Mouse (Mus musculus): Measurements from ENCODE around the gene Copg2. TPM values are rescaled to one million over a fixed set of nuclear protein-coding genes. Genes with fewer than 3 reads are reported as not detected.

Gene Copg2
- 27.9 and 29.5 TPM in 2 replicates for polyA plus RNA-seq (2014; fragmentation: Nextera tagmentation; extraction: Ambion mirVana)

DNA sequence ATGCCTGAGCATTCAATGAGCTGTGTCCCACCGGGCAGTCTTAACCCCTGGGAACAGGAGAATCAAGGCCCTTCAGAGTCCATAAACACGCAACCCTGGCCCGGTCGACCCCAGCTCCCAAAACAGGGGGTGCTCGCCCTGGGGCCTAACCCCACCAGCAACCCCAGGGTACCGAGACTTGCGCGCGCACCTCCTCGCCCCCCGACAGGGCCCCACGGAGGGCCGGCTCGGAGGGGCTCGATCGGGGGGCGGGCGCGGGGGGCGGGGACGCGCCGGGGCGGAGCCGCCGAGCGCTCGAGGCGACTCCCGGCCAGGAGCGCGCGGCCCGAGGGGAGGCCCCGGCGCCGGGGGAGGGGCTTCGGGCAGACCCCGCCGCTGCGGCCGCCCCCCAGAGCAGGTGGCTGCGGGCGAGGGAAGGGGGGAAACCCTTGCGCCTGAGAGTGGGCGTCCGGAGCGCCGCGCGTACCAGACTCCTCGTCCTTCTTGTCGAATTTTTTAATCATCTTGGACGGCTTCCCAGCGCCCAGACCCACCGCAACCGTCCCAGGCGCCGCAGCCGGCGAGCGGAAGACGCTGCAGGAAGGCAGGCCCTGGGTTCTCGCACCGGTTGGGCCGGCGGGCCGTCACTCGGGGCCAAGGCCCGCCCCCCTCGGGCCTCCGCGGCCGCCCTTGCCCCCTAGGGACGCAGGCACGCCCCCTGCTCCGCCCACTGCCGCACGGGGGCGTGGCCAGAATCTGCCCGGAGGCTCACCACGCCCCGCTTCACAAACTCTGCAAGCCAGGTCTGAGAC lies at the start of gene Copg2:
Copg2 (minus strand) TSS at position 600 of the 791 bp plus-strand sequence.
- TF ChIP-seq CTCF (IDR thresholded peaks at IDR 0.05; ENCODE audit: low read depth): 0 out of 2 replicates have a peak, but pooled peaks have one; percentile 7
- 0 out of 2 replicates have a peak, but pooled peaks cover 3% of the 10 kb centered on the region for H3K4me1 ChIP-seq (ENCODE audit: insufficient read depth)
- ATAC-seq (ENCODE audit: insufficient read depth) (peak; percentile 99), DNase-seq (peak; percentile 99)
- peak within 1 kb of the TSS; percentile 68 for H3K9ac ChIP-seq
- WGBS: under 1% methylated on average over 80 of the region's 83 CpGs
- H3K9me3 ChIP-seq (ENCODE audit: low read depth, low read length): no peaks in the 10 kb centered on the region
- no peaks in the 10 kb centered on the region for H3K27me3 ChIP-seq (ENCODE audit: insufficient read depth, low read length)
- peak within 1 kb of the TSS; percentile 64 for H3K4me2 ChIP-seq
- peak within 1 kb of the TSS; percentile 68 for H3K4me3 ChIP-seq (ENCODE audit: low read depth, low read length)
- peak within 1 kb of the TSS; percentile 95 for H3K27ac ChIP-seq (ENCODE audit: low read depth)
- no peaks in the 10 kb centered on the region for H3K36me3 ChIP-seq (ENCODE audit: insufficient read depth)

DNA sequence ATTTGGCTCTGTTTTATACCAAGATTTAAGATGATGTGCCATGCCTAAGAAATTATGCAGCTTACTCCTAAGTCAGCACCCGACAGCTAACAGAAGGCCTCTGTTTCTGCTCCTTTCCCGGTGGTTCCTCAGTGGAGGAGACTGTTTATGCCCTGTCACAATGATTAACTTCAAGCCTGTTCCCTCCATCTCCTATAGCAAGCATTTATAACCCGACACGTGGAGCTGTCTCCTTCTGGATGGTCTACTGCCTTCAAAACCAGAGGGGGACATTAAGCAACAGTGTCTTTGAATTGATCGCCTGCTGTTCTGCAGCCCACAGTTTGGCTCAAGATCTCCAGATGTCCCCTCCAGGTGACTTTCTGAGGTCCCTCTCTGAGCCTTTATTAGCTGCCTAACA lies 42.7 kb upstream of the Copg2 start:
- H3K4me1 ChIP-seq (ENCODE audit: insufficient read depth): no peaks in the 10 kb centered on the region
- H3K27me3 ChIP-seq (ENCODE audit: insufficient read depth, low read length): no peaks in the 10 kb centered on the region
- H3K9me3 ChIP-seq (ENCODE audit: low read depth, low read length): no peaks in the 10 kb centered on the region
- H3K4me3 ChIP-seq (ENCODE audit: low read depth, low read length): no peak overlapping the region
- H3K9ac ChIP-seq: no peak overlapping the region
- WGBS: 44% methylated on average over 5 of the region's 5 CpGs
- no peak for ATAC-seq (ENCODE audit: insufficient read depth)
- no peaks in the 10 kb centered on the region for H3K36me3 ChIP-seq (ENCODE audit: insufficient read depth)
- H3K4me2 ChIP-seq: no peak overlapping the region
- no peak for DNase-seq
- no peak for TF ChIP-seq CTCF (IDR thresholded peaks at IDR 0.05; ENCODE audit: low read depth)
- H3K27ac ChIP-seq (ENCODE audit: low read depth): no peak overlapping the region

DNA sequence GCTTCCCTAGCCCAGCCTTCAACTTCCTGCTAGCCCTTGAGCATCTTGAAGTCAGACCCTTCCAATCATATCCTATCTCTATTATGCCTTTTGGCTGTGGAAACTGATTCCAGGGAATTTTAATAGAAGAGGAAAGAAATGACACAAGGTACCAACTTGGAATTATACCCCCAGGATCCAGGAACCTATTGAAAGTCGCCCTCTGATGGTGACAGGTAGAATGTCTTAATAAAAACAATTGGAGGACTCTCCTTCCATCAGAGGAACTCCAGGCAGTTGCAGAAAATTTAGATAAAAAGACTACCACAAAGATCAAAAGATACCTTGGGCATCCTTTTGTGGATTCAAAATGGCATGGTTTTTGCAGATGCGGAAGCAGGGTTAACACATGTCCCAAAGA lies 26.2 kb upstream of the Copg2 start:
- WGBS: 43% methylated on average over 2 of the region's 2 CpGs
- DNase-seq (peak; percentile 46), ATAC-seq (ENCODE audit: insufficient read depth) (no peak)
- Histone ChIP-seq H3K4me2 (no peak overlapping the region), H3K27ac (ENCODE audit: low read depth) (no peak overlapping the region), H3K4me3 (ENCODE audit: low read depth, low read length) (no peak overlapping the region), H3K27me3 (ENCODE audit: insufficient read depth, low read length) (no peaks in the 10 kb centered on the region), H3K9me3 (ENCODE audit: low read depth, low read length) (no peaks in the 10 kb centered on the region), H3K36me3 (ENCODE audit: insufficient read depth) (no peaks in the 10 kb centered on the region), H3K4me1 (ENCODE audit: insufficient read depth) (no peaks in the 10 kb centered on the region), H3K9ac (no peak overlapping the region)
- peak; percentile 41 for TF ChIP-seq CTCF (IDR thresholded peaks at IDR 0.05; ENCODE audit: low read depth)

DNA sequence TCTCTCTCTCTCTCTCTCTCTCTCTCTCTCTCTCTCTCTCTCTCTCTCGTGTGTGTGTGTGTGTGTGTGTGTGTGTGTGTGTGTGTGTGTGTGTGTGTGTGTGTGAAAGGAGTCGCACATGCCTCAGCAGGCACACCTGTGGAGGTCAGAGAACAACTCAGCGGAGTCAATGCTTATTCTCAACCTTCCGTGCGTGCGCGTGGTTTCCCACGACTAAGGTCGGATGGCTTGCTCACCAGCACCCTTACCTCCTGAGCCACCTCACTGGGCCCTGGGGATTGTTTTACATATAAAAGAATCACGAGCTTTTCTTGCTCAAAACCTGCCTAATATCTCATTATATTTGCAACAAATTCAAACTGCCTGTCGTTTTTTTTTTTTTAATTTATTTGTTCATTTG lies 25.2 kb upstream of the Copg2 start:
- no peaks in the 10 kb centered on the region for H3K36me3 ChIP-seq (ENCODE audit: insufficient read depth)
- H3K27ac ChIP-seq (ENCODE audit: low read depth): no peak overlapping the region
- H3K9ac ChIP-seq: no peak overlapping the region
- ATAC-seq (ENCODE audit: insufficient read depth) (no peak), DNase-seq (no peak)
- WGBS: 49% methylated on average over 11 of the region's 11 CpGs
- no peaks in the 10 kb centered on the region for H3K27me3 ChIP-seq (ENCODE audit: insufficient read depth, low read length)
- H3K4me2 ChIP-seq: peak overlapping the region; percentile 50
- no peak for TF ChIP-seq CTCF (IDR thresholded peaks at IDR 0.05; ENCODE audit: low read depth)
- H3K4me3 ChIP-seq (ENCODE audit: low read depth, low read length): no peak overlapping the region
- H3K4me1 ChIP-seq (ENCODE audit: insufficient read depth): no peaks in the 10 kb centered on the region
- no peaks in the 10 kb centered on the region for H3K9me3 ChIP-seq (ENCODE audit: low read depth, low read length)

DNA sequence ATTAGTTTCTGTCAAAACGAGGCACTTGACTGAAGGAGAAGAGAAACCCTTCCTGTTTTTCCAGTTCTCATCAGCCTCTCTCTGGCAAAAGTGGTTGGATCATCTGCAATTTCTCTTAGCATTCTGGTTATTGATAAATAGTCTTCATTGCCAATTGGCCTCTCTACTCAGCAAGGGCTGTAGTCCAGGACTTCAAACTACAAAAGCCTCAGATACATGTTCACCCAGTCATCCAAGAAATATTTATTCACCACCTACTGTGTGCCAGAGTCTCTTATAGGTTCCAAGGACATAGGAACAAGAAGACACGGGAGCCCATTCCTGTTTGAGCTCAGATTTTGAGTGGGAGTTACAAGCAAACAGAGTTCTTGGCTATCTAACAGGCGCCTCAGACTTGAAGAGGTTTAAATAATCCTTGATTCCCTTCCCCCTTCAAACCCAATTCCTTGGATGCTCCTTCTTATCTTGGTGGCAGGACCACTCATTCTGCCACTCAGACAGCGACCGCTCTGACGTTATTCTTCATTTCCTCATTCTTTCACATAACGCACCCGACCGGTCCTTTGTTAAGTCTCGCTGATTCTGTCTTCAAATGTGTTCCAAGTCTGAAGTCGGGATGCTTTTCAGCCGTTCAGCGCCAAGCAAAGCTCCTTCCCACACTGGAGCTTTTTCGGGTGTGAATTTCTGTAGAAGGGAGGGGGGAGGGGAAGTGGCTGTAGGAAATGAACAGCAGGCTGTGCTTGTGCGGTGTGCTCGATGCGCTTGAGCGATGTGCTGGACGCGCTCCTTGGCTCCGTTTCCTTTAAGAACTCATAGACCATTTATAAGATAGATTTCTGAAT lies 24.5 kb upstream of the Copg2 start:
- DNase-seq: peak; percentile 58
- H3K4me3 ChIP-seq (ENCODE audit: low read depth, low read length): peak overlapping the region; percentile 3; the same call in 1 of the 2 replicates
- 27% methylated on average over 21 of the region's 21 CpGs for WGBS

DNA sequence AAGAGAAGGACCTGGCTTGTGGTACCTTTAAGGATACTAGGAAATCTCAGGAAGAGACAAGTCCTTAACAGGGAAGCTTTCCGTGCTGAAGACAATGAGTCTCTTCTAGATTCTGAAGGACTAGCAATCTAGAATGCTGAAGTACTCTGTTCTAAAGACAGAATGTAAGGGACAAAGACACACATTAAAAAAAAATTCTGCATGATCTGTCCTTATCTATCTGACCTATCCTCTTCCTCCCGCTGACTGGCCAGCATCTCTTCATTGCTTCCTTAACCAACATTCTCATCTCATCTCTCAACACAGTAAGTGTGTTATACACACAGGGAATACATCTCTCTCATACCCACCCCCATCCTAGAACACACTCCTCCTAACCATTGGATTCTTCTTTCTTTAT lies 18.9 kb upstream of the Copg2 start, which contains the start of gene Tsga13:
Tsga13 (minus strand) TSS at position 101 of the 400 bp plus-strand sequence.
- TF ChIP-seq CTCF (IDR thresholded peaks at IDR 0.05; ENCODE audit: low read depth): no peak
- no peaks in the 10 kb centered on the region for H3K27me3 ChIP-seq (ENCODE audit: insufficient read depth, low read length)
- DNase-seq (no peak), ATAC-seq (ENCODE audit: insufficient read depth) (no peak)
- H3K9me3 ChIP-seq (ENCODE audit: low read depth, low read length): no peaks in the 10 kb centered on the region
- H3K4me3 ChIP-seq (ENCODE audit: low read depth, low read length): no peak within 1 kb of the TSS
- H3K27ac ChIP-seq (ENCODE audit: low read depth): no peak within 1 kb of the TSS
- H3K4me2 ChIP-seq: no peak within 1 kb of the TSS
- WGBS: 79% methylated on average over 2 of the region's 2 CpGs
- H3K4me1 ChIP-seq (ENCODE audit: insufficient read depth): no peaks in the 10 kb centered on the region
- no peak within 1 kb of the TSS for H3K9ac ChIP-seq
- H3K36me3 ChIP-seq (ENCODE audit: insufficient read depth): no peaks in the 10 kb centered on the region

More for the DNA sequence above, 24.5 kb upstream of the Copg2 start:
- TF ChIP-seq CTCF (IDR thresholded peaks at IDR 0.05; ENCODE audit: low read depth): no peak
- Histone ChIP-seq H3K9ac (peak overlapping the region; percentile 0; the same call in 1 of the 2 replicates), H3K27ac (ENCODE audit: low read depth) (no peak overlapping the region), H3K4me1 (ENCODE audit: insufficient read depth) (no peaks in the 10 kb centered on the region), H3K9me3 (ENCODE audit: low read depth, low read length) (no peaks in the 10 kb centered on the region), H3K27me3 (ENCODE audit: insufficient read depth, low read length) (no peaks in the 10 kb centered on the region), H3K4me2 (peak overlapping the region; percentile 50), H3K36me3 (ENCODE audit: insufficient read depth) (no peaks in the 10 kb centered on the region)
- no peak for ATAC-seq (ENCODE audit: insufficient read depth)

DNA sequence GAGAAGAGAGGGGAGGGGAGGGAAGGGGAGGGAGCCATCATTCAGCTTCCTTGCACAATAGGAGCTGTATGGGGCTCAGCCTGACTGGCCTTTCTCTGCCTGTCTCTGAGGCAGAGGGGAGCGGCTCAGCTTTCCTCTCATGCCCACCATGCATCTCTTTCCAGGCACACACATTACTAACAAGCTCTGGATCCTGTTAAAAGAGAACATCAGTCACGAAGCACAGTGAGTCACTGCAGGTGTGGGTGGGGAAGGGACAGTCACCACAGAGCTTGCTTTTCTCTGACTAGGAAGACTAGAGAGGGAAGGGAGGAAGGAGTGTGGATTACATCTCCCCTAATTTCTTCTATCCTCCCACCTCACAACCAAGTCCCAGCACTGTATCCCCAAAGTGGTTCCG lies 11.4 kb upstream of the Copg2 start:
- WGBS: 56% methylated on average over 3 of the region's 3 CpGs
- Histone ChIP-seq H3K9ac (no peak overlapping the region), H3K36me3 (ENCODE audit: insufficient read depth) (no peaks in the 10 kb centered on the region), H3K27ac (ENCODE audit: low read depth) (no peak overlapping the region), H3K4me2 (no peak overlapping the region), H3K4me1 (ENCODE audit: insufficient read depth) (no peaks in the 10 kb centered on the region), H3K4me3 (ENCODE audit: low read depth, low read length) (no peak overlapping the region), H3K27me3 (ENCODE audit: insufficient read depth, low read length) (no peaks in the 10 kb centered on the region), H3K9me3 (ENCODE audit: low read depth, low read length) (no peaks in the 10 kb centered on the region)
- no peak for DNase-seq
- ATAC-seq (ENCODE audit: insufficient read depth): no peak
- TF ChIP-seq CTCF (IDR thresholded peaks at IDR 0.05; ENCODE audit: low read depth): no peak
